Mouse (Mus musculus) kidney, postnatal 0 days (tissue): ENCODE data around the gene Cryba2. TPM values are rescaled to one million over a fixed set of nuclear protein-coding genes. Genes with fewer than 3 reads are reported as not detected.

Source experiments
- ATAC-seq: fragments of 200-750 bp; cut with Nextera tagmentation; replicated peaks from 2 replicates; pipeline ENCODE4 v1.8.0; 2017; ENCODE audit warnings: low read depth, moderate number of reproducible peaks, moderate TSS enrichment, moderate library complexity; ENCODE audit not compliant: low FRiP score
- DNase-seq: peaks from one replicate; pipeline ENCODE4 v3.0.0-alpha.2; 2016; ENCODE audit warnings: low spot score
- H3K27ac ChIP-seq: fragments of 300-500 bp; sonication (generic); 2 replicates; pipeline ENCODE4 v1.5.1; 2014; ENCODE audit warnings: mild to moderate bottlenecking
- H3K27me3 ChIP-seq: fragments of 300-500 bp; sonication (generic); 2 replicates; pipeline ENCODE4 v1.6.1; 2014; ENCODE audit warnings: low read length, mixed read lengths; ENCODE audit not compliant: insufficient read depth
- H3K36me3 ChIP-seq: fragments of 300-500 bp; sonication (generic); 2 replicates; pipeline ENCODE4 v1.6.1; 2014; ENCODE audit warnings: low read length, mixed read lengths; ENCODE audit not compliant: insufficient read depth
- H3K4me1 ChIP-seq: fragments of 300-500 bp; sonication (generic); replicated peaks from 2 replicates; pipeline ENCODE4 v1.6.1; 2014; ENCODE audit warnings: antibody characterized with exemption, low read length, mixed read lengths; ENCODE audit not compliant: insufficient read depth
- H3K4me2 ChIP-seq: fragments of 300-500 bp; sonication (generic); 2 replicates; pipeline ENCODE4 v1.6.1; 2014; ENCODE audit warnings: mild to moderate bottlenecking, low read length, moderate library complexity, mixed read lengths
- H3K4me3 ChIP-seq: fragments of 300-500 bp; sonication (generic); replicated peaks from 2 replicates; pipeline ENCODE4 v1.5.1; 2014; ENCODE audit warnings: low read depth, low read length
- H3K9ac ChIP-seq: fragments of 300-500 bp; sonication (generic); 2 replicates; pipeline ENCODE4 v1.6.1; 2014; ENCODE audit warnings: low read depth, low read length
- H3K9me3 ChIP-seq: fragments of 300-500 bp; sonication (generic); replicated peaks from 2 replicates; pipeline ENCODE4 v1.6.1; 2016; ENCODE audit warnings: low read length, inconsistent platforms, mixed read lengths
- CTCF ChIP-seq: IDR thresholded peaks from 2 replicates; pipeline ENCODE4 v1.5.1; 2016; ENCODE audit warnings: antibody characterized with exemption, low read depth, mild to moderate bottlenecking, moderate library complexity
- WGBS: fragments of 180-500 bp; shearing (Covaris S2); extraction: QIAGEN DNeasy Blood & Tissue Kit; methylation state at CpG from one replicate; pipeline ENCODE4 v1.1.7; 2014; 5-methylcytosine and 5-hydroxymethylcytosine counted together
- polyA plus RNA-seq: library from polyadenylated mRNA; unstranded; fragments of >200 nt; fragmentation: Nextera tagmentation; extraction: Ambion mirVana; gene quantifications from 2 replicates; pipeline ENCODE4 v1.2.1, GENCODE M21; 2015

The Cryba2 gene
- not detected in 2 replicates for polyA plus RNA-seq

DNA sequence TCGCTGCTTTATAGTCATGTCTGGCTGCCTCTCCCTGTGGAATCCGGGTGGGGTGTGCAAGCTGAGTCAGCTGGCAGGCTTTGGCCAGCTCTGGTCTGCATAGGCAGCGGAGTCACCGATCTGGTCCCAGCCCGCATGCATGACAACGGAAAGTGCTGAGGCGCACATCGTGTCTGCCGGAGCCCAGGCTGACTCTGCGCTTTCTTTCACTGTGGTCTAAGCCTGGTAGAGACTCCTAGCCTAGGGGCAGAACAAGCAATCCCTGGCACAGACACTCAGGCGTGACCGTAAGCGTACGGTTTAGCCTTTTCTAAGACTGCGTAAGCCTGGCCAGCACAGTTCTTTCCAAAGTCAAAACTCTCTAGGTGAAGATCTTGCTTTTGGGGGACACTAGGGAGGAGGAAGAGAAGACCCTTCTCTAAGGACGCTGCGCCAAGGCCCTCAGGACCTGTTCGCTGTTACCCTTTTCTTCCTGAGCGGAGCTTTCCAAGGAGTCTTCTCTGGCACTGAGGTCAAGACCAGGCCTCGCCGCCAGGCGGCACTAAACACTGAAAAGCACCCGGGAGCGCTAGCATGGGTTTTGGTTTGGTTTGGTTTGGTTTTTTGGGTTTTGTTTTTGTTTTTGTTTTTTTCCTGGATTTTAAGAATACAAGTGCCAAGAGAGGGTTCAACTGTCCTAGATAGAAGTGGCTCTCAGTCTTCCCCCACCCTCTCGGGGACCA, at the start of gene Cryba2:
Gene Cryba2 (minus strand): TSS at position 10 of the 722 bp plus-strand sequence.
- no peaks in the 10 kb centered on the region for H3K9me3 ChIP-seq
- 2% methylated on average over 25 of the region's 25 CpGs for WGBS
- H3K4me1 ChIP-seq = no peaks in the 10 kb centered on the region
- DNase-seq (peak; percentile 66), ATAC-seq (peak; percentile 37; the same call in 1 of the 2 replicates)
- H3K27ac ChIP-seq = no peak within 1 kb of the TSS
- H3K27me3 ChIP-seq = peaks cover 65% of the 10 kb centered on the region
- TF ChIP-seq CTCF = peak; percentile 74
- no peak within 1 kb of the TSS for H3K9ac ChIP-seq
- no peaks in the 10 kb centered on the region for H3K36me3 ChIP-seq
- H3K4me3 ChIP-seq = no peak within 1 kb of the TSS
- H3K4me2 ChIP-seq = peak within 1 kb of the TSS; percentile 13

- no peak overlapping the region for H3K27ac ChIP-seq
- no peak overlapping the region for H3K4me2 ChIP-seq
- no peak overlapping the region for H3K9ac ChIP-seq
- H3K4me3 ChIP-seq = no peak overlapping the region
- no peaks in the 10 kb centered on the region for H3K9me3 ChIP-seq
- TF ChIP-seq CTCF = no peak
- WGBS = 58% methylated on average over 12 of the region's 12 CpGs
- no peaks in the 10 kb centered on the region for H3K4me1 ChIP-seq
- 0 out of 2 replicates have a peak, but pooled peaks cover 5% of the 10 kb centered on the region for H3K27me3 ChIP-seq
- DNase-seq = no peak
- no peak for ATAC-seq
- no peaks in the 10 kb centered on the region for H3K36me3 ChIP-seq
These were observed 48.9 kb upstream of the Cryba2 start for GRCm38 (mm10) chr1:74941651-74942360.

DNA sequence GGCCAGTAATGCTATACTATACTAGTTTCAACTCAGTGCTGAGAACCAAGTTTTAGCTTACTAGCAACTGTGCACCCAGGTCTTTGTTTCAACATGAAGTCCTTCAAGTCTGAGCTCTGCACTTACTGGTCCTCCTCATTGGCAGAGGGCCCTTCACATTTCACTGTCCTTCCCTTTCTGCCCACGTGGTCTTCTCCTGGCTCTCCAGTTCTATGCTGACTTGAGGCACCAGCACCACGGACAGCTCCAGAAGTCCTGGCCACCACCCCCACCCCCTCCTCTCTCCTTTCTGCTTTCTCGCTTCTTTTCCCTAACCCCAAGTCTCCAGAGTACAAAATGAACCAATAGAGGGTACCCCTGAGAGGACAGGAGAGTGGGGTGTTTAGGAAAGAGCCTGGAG, 46.8 kb upstream of the Cryba2 start:
- Histone ChIP-seq H3K9ac (no peak overlapping the region), H3K4me1 (no peaks in the 10 kb centered on the region), H3K27ac (no peak overlapping the region), H3K4me2 (no peak overlapping the region), H3K9me3 (no peaks in the 10 kb centered on the region), H3K36me3 (no peaks in the 10 kb centered on the region), H3K27me3 (peaks cover 9% of the 10 kb centered on the region; the same call in 1 of the 2 replicates), H3K4me3 (no peak overlapping the region)
- 3% methylated on average over 3 of the region's 3 CpGs for WGBS
- no peak for TF ChIP-seq CTCF
- no peak for DNase-seq
- ATAC-seq = no peak

GRCm38 (mm10) chr1:74936221-74936830, 43.4 kb upstream of the Cryba2 start:
- H3K9ac ChIP-seq = no peak overlapping the region
- no peak overlapping the region for H3K4me3 ChIP-seq
- H3K27me3 ChIP-seq = peaks cover 12% of the 10 kb centered on the region; the same call in 1 of the 2 replicates
- ATAC-seq = peak; percentile 68; the same call in 1 of the 2 replicates
- H3K4me1 ChIP-seq = no peaks in the 10 kb centered on the region
- no peak for TF ChIP-seq CTCF
- WGBS = 33% methylated on average over 12 of the region's 12 CpGs
- no peak overlapping the region for H3K4me2 ChIP-seq
- H3K36me3 ChIP-seq = no peaks in the 10 kb centered on the region
- H3K9me3 ChIP-seq = no peaks in the 10 kb centered on the region
- H3K27ac ChIP-seq = no peak overlapping the region
- DNase-seq = peak; percentile 29

DNA sequence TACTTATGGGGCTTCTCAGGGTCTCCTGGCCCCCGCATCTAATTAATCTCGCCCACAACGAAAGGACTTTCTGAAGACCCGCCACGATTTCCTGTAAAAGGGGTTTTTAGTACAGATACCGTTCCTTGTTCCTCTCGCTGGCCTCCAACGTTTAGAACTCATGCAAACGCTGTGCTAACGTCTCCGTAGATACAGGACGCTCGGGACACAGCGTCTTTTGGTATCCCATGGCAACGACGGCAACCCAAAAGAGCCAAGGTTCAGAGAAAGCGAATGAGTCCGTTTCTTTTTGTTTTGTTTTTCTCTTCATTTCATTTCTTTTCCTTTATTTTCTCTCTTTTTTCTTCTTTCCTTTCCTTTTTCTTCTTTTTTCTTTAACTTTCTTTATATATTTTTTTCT, 42.5 kb upstream of the Cryba2 start, which contains the start of gene Cfap65:
Gene Cfap65 (minus strand): TSS at position 198 of the 400 bp plus-strand sequence.
- no peaks in the 10 kb centered on the region for H3K4me1 ChIP-seq
- no peaks in the 10 kb centered on the region for H3K9me3 ChIP-seq
- WGBS = 1% methylated on average over 18 of the region's 18 CpGs
- no peak for TF ChIP-seq CTCF
- peak within 1 kb of the TSS; percentile 25; the same call in 1 of the 2 replicates for H3K4me2 ChIP-seq
- H3K27ac ChIP-seq = no peak within 1 kb of the TSS
- no peak within 1 kb of the TSS for H3K9ac ChIP-seq
- H3K4me3 ChIP-seq = no peak within 1 kb of the TSS
- H3K27me3 ChIP-seq = peaks cover 12% of the 10 kb centered on the region; the same call in 1 of the 2 replicates
- DNase-seq (peak; percentile 47), ATAC-seq (no peak)
- H3K36me3 ChIP-seq = no peaks in the 10 kb centered on the region
